Mouse (Mus musculus): ENCODE results near the gene Eif2b4. TPM values are rescaled to one million over a fixed set of nuclear protein-coding genes. Genes with fewer than 3 reads are reported as not detected.

Gene Eif2b4
- polyA plus RNA-seq (2012; rRNA removed), result 58.4 and 95.8 TPM in 2 replicates

GRCm38 (mm10) chr5:31192939-31193630 is at the start of gene Eif2b4, which contains the start of gene Snx17:
Gene Eif2b4 (minus strand): TSS chr5:31193430.
Gene Snx17 (plus strand): TSS chr5:31193227.

GRCm38 (mm10) chr5:31240637-31241521 is 47.6 kb upstream of the Eif2b4 start, which contains the start of the genes Nrbp1 and Gm9970:
Gene Nrbp1 (plus strand): TSS chr5:31240864.
Gene Gm9970 (minus strand): TSS chr5:31241232.

GRCm38 (mm10) chr5:31220448-31221303 is 27.4 kb upstream of the Eif2b4 start, which contains the start of gene Ppm1g:
Gene Ppm1g (minus strand): TSS chr5:31220687.

GRCm38 (mm10) chr5:31201742-31202590 is 8.7 kb upstream of the Eif2b4 start, which contains the start of gene Zfp513:
Gene Zfp513 (minus strand): TSS chr5:31202303.

GRCm38 (mm10) chr5:31179766-31180630 is 13.2 kb downstream of the Eif2b4 start, which contains the start of the genes Gm29609 and Gtf3c2:
Gene Gm29609 (minus strand): TSS chr5:31179911.
Gene Gtf3c2 (minus strand): TSS chr5:31180144.

GRCm38 (mm10) chr5:31154152-31154553 is 39.1 kb downstream of the Eif2b4 start, which contains the start of gene Mpv17:
Gene Mpv17 (minus strand): TSS chr5:31154251.

GRCm38 (mm10) chr5:31138241-31138967 is 54.8 kb downstream of the Eif2b4 start, which contains the start of gene Ucn:
Gene Ucn (minus strand): TSS chr5:31138829.

Other genes starting within 250 kb of the Eif2b4 start
- gene Cgref1, start 247.8 kb downstream of the Eif2b4 start, polyA plus RNA-seq (2012; rRNA removed), result 10.4 and 10.6 TPM in 2 replicates
- 339 and 366 TPM in 2 replicates for gene Preb, start 233.1 kb downstream of the Eif2b4 start, polyA plus RNA-seq (2012; rRNA removed)
- gene Tcf23, start 224.8 kb downstream of the Eif2b4 start, polyA plus RNA-seq (2012; rRNA removed), result 14.7 and 15.3 TPM in 2 replicates
- 117 and 121 TPM in 2 replicates for gene Atraid, start 145.1 kb downstream of the Eif2b4 start, polyA plus RNA-seq (2012; rRNA removed)
- 31.7 and 33.3 TPM in 2 replicates for gene Slc5a6, start 144.5 kb downstream of the Eif2b4 start, polyA plus RNA-seq (2012; rRNA removed)
- 76.0 and 78.1 TPM in 2 replicates for gene Cad, start 138.7 kb downstream of the Eif2b4 start, polyA plus RNA-seq (2012; rRNA removed)
- gene Dnajc5g, start 87.1 kb downstream of the Eif2b4 start, polyA plus RNA-seq (2012; rRNA removed), result 0.10 TPM in 1 of 2 replicates, not detected in the other
- gene Slc30a3, start 85.2 kb downstream of the Eif2b4 start, polyA plus RNA-seq (2012; rRNA removed), result 18.2 and 19.2 TPM in 2 replicates
- gene Trim54, start 76.7 kb downstream of the Eif2b4 start, polyA plus RNA-seq (2012; rRNA removed), result not detected in 2 replicates
- not detected in 2 replicates for gene Ucn, start 54.6 kb downstream of the Eif2b4 start, polyA plus RNA-seq (2012; rRNA removed)
- 103 and 145 TPM in 2 replicates for gene Mpv17, start 39.2 kb downstream of the Eif2b4 start, polyA plus RNA-seq (2012; rRNA removed)
- 3.5 and 6.0 TPM in 2 replicates for gene Gm29609, start 13.5 kb downstream of the Eif2b4 start, polyA plus RNA-seq (2012; rRNA removed)
- gene Gtf3c2, start 13.3 kb downstream of the Eif2b4 start, polyA plus RNA-seq (2012; rRNA removed), result 43.0 and 59.5 TPM in 2 replicates
- gene Snx17, start 203 bp downstream of the Eif2b4 start, polyA plus RNA-seq (2012; rRNA removed), result 110 and 123 TPM in 2 replicates
- 86.1 and 89.2 TPM in 2 replicates for gene Zfp513, start 8.9 kb upstream of the Eif2b4 start, polyA plus RNA-seq (2012; rRNA removed)
- 107 and 169 TPM in 2 replicates for gene Ppm1g, start 27.3 kb upstream of the Eif2b4 start, polyA plus RNA-seq (2012; rRNA removed)
- gene Nrbp1, start 47.4 kb upstream of the Eif2b4 start, polyA plus RNA-seq (2012; rRNA removed), result 256 and 269 TPM in 2 replicates
- 1.1 and 2.3 TPM in 2 replicates for gene Gm9970, start 47.8 kb upstream of the Eif2b4 start, polyA plus RNA-seq (2012; rRNA removed)
- 75.9 and 76.0 TPM in 2 replicates for gene Krtcap3, start 58.3 kb upstream of the Eif2b4 start, polyA plus RNA-seq (2012; rRNA removed)
- 60.1 and 67.6 TPM in 2 replicates for gene Ift172, start 97.7 kb upstream of the Eif2b4 start, polyA plus RNA-seq (2012; rRNA removed)
- 71.9 and 95.0 TPM in 2 replicates for gene Fndc4, start 102.7 kb upstream of the Eif2b4 start, polyA plus RNA-seq (2012; rRNA removed)
- 2.5 and 4.1 TPM in 2 replicates for gene Gckr, start 104.0 kb upstream of the Eif2b4 start, polyA plus RNA-seq (2012; rRNA removed)

All from ovary, adult 2 months (tissue).